Mouse (Mus musculus): ENCODE data around the gene Tbrg4. TPM values are rescaled to one million over a fixed set of nuclear protein-coding genes. Genes with fewer than 3 reads are reported as not detected.
"Not testable (repeated sequence)": the region's sequence is repeated elsewhere in the genome, so short reads cannot be mapped to it uniquely, and the experiment has no call there.

Tbrg4 gene
- polyA plus RNA-seq, 1 experiment from 2014 or later: 45.6 TPM

DNA sequence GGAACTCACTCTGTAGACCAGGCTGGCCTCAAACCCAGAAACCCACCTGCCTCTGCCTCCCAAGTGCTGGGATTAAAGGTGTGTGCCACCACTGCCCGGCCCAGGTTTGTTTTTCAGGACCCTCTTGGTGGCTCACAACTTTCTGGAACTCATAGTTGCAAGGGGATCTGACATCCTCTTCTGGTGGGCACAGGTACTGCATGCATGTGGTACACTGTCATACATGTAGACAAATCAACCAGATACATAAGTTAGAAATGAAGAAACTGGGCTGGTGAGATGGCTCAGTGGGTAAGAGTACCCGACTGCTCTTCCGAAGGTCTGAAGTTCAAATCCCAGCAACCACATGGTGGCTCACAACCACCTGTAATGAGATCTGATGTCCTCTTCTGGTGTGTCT lies 27.1 kb upstream of the Tbrg4 start:
- not testable (repeated sequence) for H3K9ac ChIP-seq (replicated peaks; ENCODE audit: low read length); ATAC-seq (ENCODE audit: low FRiP score, low TSS enrichment); H3K4me1 ChIP-seq (ENCODE audit: insufficient read depth, low read length); H3K27ac ChIP-seq (ENCODE audit: low read length); H3K27me3 ChIP-seq (ENCODE audit: insufficient read depth, low read length); H3K36me3 ChIP-seq (ENCODE audit: insufficient read depth, low read length); H3K4me3 ChIP-seq (ENCODE audit: low read length); H3K9me3 ChIP-seq (ENCODE audit: low read length); H3K4me2 ChIP-seq (replicated peaks; ENCODE audit: low read depth, low read length)
- 70% methylated on average over 3 of the region's 3 CpGs for WGBS

DNA sequence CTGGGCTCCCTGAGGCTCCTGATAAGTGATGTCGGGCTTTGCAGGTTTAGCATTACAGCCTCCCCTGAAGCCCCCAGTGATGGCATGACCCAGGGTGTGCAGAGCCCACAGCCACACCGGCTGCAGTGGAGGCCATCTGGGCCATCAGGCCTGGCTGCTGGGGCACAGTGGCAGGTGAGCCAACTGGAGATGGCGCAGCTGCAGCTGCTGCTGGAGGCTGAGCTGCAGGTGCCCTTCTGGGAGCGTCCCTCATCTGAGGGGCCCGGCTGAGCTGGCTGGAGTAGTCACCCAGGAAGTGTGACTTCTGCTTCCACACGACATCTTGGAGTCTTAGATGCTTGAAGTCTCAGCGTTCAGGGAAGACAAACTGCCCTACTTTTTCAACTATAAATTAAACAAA lies 24.7 kb upstream of the Tbrg4 start:
- H3K36me3 ChIP-seq (ENCODE audit: insufficient read depth, low read length): no peaks in the 10 kb centered on the region
- 60% methylated on average over 7 of the region's 7 CpGs for WGBS
- no peak overlapping the region for H3K9ac ChIP-seq (replicated peaks; ENCODE audit: low read length)
- no peaks in the 10 kb centered on the region for H3K9me3 ChIP-seq (ENCODE audit: low read length)
- H3K27ac ChIP-seq (ENCODE audit: low read length): no peak overlapping the region
- H3K4me2 ChIP-seq (replicated peaks; ENCODE audit: low read depth, low read length): no peak overlapping the region
- no peaks in the 10 kb centered on the region for H3K4me1 ChIP-seq (ENCODE audit: insufficient read depth, low read length)
- no peaks in the 10 kb centered on the region for H3K27me3 ChIP-seq (ENCODE audit: insufficient read depth, low read length)
- ATAC-seq (ENCODE audit: low FRiP score, low TSS enrichment): no peak
- H3K4me3 ChIP-seq (ENCODE audit: low read length): no peak overlapping the region

DNA sequence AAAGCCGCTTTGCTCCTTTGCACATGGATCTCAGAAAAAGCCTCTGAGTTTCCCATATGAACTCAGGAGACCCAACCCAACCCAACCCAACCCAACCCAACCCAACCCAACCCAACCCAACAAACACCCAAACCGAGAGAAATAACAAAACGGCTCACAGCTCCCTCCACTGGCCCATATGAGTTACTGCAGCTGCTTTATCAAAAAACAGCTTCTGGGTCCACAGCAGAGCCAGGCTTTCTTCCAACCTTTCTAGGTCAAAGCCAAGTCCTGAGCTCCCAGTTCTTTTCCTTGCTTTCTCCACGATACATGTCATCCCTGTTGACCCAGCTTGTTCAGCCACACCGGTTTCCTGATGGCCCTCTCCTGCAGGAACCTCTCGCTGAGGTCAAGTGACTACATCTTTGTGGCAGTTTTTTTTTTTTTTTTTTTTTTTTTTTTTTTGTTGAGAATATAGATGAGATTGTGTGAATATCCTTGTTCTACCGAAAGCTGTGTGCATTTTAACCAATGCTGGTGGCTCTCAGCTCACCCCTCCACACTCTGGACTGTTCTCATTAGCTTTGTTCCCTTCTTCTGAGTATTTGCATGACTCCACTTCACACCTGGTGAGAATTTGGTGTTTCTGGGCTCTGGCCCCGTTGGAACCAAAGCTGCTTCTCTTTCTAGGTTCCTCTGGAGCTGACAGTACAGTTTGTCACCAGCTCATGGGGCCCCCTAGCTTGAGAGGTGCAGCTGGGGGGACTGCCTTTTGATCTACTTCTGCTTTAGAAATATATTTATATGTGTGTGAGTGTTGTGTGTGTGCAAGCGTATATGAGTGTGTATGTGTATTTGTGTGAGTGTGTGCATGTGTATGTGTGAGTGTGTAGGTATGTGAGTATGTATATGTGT lies 22.2 kb upstream of the Tbrg4 start:
- Histone ChIP-seq H3K9ac (replicated peaks; ENCODE audit: low read length) (no peak overlapping the region), H3K9me3 (ENCODE audit: low read length) (no peaks in the 10 kb centered on the region), H3K36me3 (ENCODE audit: insufficient read depth, low read length) (no peaks in the 10 kb centered on the region), H3K4me1 (ENCODE audit: insufficient read depth, low read length) (no peaks in the 10 kb centered on the region), H3K27ac (ENCODE audit: low read length) (no peak overlapping the region), H3K27me3 (ENCODE audit: insufficient read depth, low read length) (no peaks in the 10 kb centered on the region), H3K4me3 (ENCODE audit: low read length) (no peak overlapping the region), H3K4me2 (replicated peaks; ENCODE audit: low read depth, low read length) (no peak overlapping the region)
- WGBS: 59% methylated on average over 9 of the region's 9 CpGs
- no peak for ATAC-seq (ENCODE audit: low FRiP score, low TSS enrichment)

DNA sequence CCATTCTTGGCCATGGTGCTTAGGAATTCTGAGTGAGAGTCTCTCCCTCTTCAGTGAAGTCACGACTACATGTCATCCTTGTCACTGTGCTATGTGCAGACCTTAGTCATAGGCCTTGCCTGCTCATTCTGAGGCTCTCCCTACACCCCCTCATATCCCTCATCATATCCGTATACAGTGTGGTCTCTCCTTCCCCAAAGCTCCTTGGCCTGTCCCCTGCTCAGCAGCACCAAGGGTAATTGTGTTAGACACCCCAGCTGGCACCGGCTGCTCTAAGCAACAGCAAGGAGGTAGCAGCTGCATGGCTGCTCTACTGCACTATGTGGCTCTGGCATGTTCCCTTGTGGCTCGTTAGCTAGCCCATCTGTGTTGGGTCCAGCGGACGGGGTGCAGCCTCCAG lies 18.7 kb upstream of the Tbrg4 start:
- H3K9me3 ChIP-seq (ENCODE audit: low read length): no peaks in the 10 kb centered on the region
- no peak for ATAC-seq (ENCODE audit: low FRiP score, low TSS enrichment)
- H3K4me3 ChIP-seq (ENCODE audit: low read length): no peak overlapping the region
- no peaks in the 10 kb centered on the region for H3K36me3 ChIP-seq (ENCODE audit: insufficient read depth, low read length)
- H3K9ac ChIP-seq (replicated peaks; ENCODE audit: low read length): no peak overlapping the region
- no peak overlapping the region for H3K4me2 ChIP-seq (replicated peaks; ENCODE audit: low read depth, low read length)
- 74% methylated on average over 6 of the region's 6 CpGs for WGBS
- H3K27ac ChIP-seq (ENCODE audit: low read length): no peak overlapping the region
- H3K27me3 ChIP-seq (ENCODE audit: insufficient read depth, low read length): no peaks in the 10 kb centered on the region
- no peaks in the 10 kb centered on the region for H3K4me1 ChIP-seq (ENCODE audit: insufficient read depth, low read length)

DNA sequence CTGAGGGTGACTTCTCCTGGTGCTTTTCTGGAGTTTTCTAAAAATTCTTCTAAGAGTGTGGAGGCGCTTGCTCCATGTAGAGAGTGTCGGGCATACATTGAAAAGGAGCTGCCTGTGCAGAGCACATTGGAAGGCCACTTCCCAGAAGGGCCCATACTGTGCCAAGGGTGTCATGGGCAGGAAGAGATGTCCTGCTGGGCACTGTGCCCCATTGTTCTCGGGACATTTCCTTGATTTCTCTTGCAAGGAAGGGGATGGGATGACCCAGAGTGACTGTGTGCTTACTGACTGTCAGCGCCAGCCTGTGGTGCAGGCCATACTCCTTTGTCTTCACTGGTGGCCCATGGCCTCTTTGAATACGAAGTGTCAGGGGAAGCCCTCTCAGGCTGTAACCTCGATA lies 13.2 kb upstream of the Tbrg4 start:
- H3K27ac ChIP-seq (ENCODE audit: low read length): no peak overlapping the region
- no peaks in the 10 kb centered on the region for H3K4me1 ChIP-seq (ENCODE audit: insufficient read depth, low read length)
- no peaks in the 10 kb centered on the region for H3K9me3 ChIP-seq (ENCODE audit: low read length)
- H3K4me3 ChIP-seq (ENCODE audit: low read length): no peak overlapping the region
- H3K9ac ChIP-seq (replicated peaks; ENCODE audit: low read length): no peak overlapping the region
- no peak for ATAC-seq (ENCODE audit: low FRiP score, low TSS enrichment)
- WGBS: 78% methylated on average over 6 of the region's 6 CpGs
- H3K36me3 ChIP-seq (ENCODE audit: insufficient read depth, low read length): no peaks in the 10 kb centered on the region
- no peaks in the 10 kb centered on the region for H3K27me3 ChIP-seq (ENCODE audit: insufficient read depth, low read length)
- H3K4me2 ChIP-seq (replicated peaks; ENCODE audit: low read depth, low read length): no peak overlapping the region

DNA sequence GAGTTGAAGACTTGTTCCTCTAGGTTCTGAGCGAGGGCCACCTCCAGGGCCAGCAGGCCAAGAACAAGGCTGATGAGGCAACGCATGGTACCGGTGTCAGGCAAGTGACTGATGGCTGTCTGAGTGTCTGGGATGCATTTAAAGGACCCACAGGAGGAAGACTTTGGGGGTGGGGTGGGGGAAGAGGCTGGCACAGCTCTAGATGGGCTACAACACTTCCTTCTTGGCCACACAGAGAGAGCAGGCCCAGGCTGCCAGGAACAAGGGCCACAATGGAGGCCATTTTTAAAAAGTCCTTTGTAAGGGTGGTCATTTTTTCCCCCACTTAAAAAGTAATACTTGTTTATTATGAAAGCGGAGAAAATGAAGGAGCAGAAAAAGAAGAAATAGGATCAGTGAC lies 12.7 kb upstream of the Tbrg4 start, which contains the start of gene Wap:
Gene Wap (minus strand): TSS at position 101 of the 400 bp plus-strand sequence.
- H3K27me3 ChIP-seq (ENCODE audit: insufficient read depth, low read length): no peaks in the 10 kb centered on the region
- no peaks in the 10 kb centered on the region for H3K4me1 ChIP-seq (ENCODE audit: insufficient read depth, low read length)
- 87% methylated on average over 4 of the region's 4 CpGs for WGBS
- no peak within 1 kb of the TSS for H3K27ac ChIP-seq (ENCODE audit: low read length)
- no peaks in the 10 kb centered on the region for H3K36me3 ChIP-seq (ENCODE audit: insufficient read depth, low read length)
- no peak within 1 kb of the TSS for H3K9ac ChIP-seq (replicated peaks; ENCODE audit: low read length)
- no peak within 1 kb of the TSS for H3K4me2 ChIP-seq (replicated peaks; ENCODE audit: low read depth, low read length)
- H3K9me3 ChIP-seq (ENCODE audit: low read length): no peaks in the 10 kb centered on the region
- no peak for ATAC-seq (ENCODE audit: low FRiP score, low TSS enrichment)
- no peak within 1 kb of the TSS for H3K4me3 ChIP-seq (ENCODE audit: low read length)

DNA sequence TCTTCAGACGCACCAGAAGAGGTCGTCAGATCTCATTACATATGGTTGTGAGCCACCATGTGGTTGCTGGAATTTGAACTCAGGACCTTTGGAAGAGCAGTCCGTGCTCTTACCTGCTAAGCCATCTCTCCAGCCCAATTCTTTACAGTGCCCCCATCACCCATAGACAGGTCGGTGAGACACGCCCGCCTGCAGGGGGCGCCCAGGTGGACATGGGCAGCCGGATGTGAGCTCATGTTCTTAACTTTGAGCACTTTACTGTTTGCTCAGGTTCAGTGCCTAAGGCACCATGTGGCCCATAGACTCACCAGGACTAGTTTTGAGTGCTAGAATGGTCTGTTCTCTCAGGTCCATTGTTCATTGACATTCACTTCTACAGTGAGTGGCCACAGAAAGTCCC lies 10.3 kb upstream of the Tbrg4 start:
- Histone ChIP-seq H3K4me3 (ENCODE audit: low read length) (no peak overlapping the region), H3K27me3 (ENCODE audit: insufficient read depth, low read length) (no peaks in the 10 kb centered on the region), H3K36me3 (ENCODE audit: insufficient read depth, low read length) (no peaks in the 10 kb centered on the region), H3K9me3 (ENCODE audit: low read length) (0 out of 2 replicates have a peak, but pooled peaks cover 3% of the 10 kb centered on the region), H3K9ac (replicated peaks; ENCODE audit: low read length) (no peak overlapping the region), H3K27ac (ENCODE audit: low read length) (no peak overlapping the region), H3K4me2 (replicated peaks; ENCODE audit: low read depth, low read length) (no peak overlapping the region), H3K4me1 (ENCODE audit: insufficient read depth, low read length) (no peaks in the 10 kb centered on the region)
- WGBS: 76% methylated on average over 8 of the region's 8 CpGs
- no peak for ATAC-seq (ENCODE audit: low FRiP score, low TSS enrichment)

DNA sequence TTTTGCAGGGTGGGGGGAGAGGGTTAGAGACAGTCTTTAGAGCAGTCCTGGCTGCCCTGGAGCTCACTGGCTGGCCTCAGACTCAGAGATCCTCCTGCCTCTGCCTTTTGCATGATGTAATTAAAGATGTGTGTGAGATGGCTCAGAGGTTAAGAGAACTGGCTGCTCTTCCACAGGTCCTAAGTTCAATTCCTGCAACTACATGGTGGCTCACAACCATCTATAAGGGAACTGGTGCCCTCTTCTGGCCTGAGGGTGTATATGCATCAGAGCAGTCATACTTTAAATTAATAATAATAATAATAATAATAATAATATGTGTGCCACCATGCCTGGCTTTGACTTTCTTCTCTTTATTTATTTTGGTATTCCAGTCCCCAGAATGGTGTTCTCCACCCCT lies 3.8 kb upstream of the Tbrg4 start:
- H3K9ac ChIP-seq (replicated peaks; ENCODE audit: low read length): no peak overlapping the region
- 0 out of 2 replicates have a peak, but pooled peaks cover 3% of the 10 kb centered on the region for H3K9me3 ChIP-seq (ENCODE audit: low read length)
- H3K36me3 ChIP-seq (ENCODE audit: insufficient read depth, low read length): no peaks in the 10 kb centered on the region
- H3K4me3 ChIP-seq (ENCODE audit: low read length): no peak overlapping the region
- H3K27me3 ChIP-seq (ENCODE audit: insufficient read depth, low read length): no peaks in the 10 kb centered on the region
- no peak for ATAC-seq (ENCODE audit: low FRiP score, low TSS enrichment)
- H3K4me2 ChIP-seq (replicated peaks; ENCODE audit: low read depth, low read length): no peak overlapping the region
- H3K4me1 ChIP-seq (ENCODE audit: insufficient read depth, low read length): peaks cover 11% of the 10 kb centered on the region
- H3K27ac ChIP-seq (ENCODE audit: low read length): no peak overlapping the region

DNA sequence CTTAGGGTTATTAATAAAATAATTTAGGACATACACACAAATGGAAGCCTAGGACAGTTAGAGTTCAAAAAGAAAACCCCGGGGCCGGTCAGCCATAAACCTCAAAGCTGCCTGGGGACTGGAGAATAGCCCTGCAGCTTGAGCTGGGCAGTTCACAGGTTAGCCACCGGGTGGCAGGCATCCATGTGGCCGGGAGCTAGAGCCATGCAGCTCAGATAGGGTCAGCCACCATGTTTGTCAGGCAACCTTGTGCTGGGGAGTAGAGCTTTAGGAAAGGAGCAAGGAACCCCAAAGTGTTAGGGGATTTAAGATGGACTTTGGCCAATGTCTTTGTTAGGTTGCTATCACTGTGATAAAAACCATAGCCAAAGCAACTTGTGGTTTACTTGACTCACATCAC lies 2.7 kb upstream of the Tbrg4 start:
- WGBS: 17% methylated on average over 4 of the region's 4 CpGs
- ATAC-seq (ENCODE audit: low FRiP score, low TSS enrichment): 0 out of 2 replicates have a peak, but pooled peaks have one; percentile 36

DNA sequence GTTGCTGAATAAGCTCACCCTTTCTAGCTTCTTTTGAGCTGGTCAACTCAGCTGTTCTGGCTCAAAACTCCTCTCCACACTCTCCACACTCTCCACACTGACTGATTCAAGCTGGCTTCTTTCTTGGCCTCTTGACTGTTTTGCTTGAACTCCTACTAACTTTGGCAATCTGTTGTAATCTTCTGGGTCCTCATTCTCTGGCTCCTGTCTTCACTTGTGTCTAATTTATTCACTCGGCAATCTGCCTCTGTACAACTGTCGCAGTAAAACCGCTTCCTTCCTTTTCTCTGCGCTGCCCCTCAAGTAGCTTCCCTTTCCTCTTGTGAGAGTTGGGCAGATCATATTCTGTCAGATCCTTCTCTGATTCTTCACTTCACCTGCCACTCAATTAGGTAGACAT lies 1.9 kb upstream of the Tbrg4 start:
- Histone ChIP-seq H3K4me1 (ENCODE audit: insufficient read depth, low read length) (peaks cover 22% of the 10 kb centered on the region), H3K27me3 (ENCODE audit: insufficient read depth, low read length) (no peaks in the 10 kb centered on the region), H3K9ac (replicated peaks; ENCODE audit: low read length) (no peak overlapping the region), H3K9me3 (ENCODE audit: low read length) (0 out of 2 replicates have a peak, but pooled peaks cover 3% of the 10 kb centered on the region), H3K4me2 (replicated peaks; ENCODE audit: low read depth, low read length) (no peak overlapping the region), H3K27ac (ENCODE audit: low read length) (no peak overlapping the region), H3K36me3 (ENCODE audit: insufficient read depth, low read length) (peaks cover 14% of the 10 kb centered on the region), H3K4me3 (ENCODE audit: low read length) (no peak overlapping the region)
- ATAC-seq (ENCODE audit: low FRiP score, low TSS enrichment): no peak
- 70% methylated on average over 4 of the region's 4 CpGs for WGBS

More for the DNA sequence above, 2.7 kb upstream of the Tbrg4 start:
- Histone ChIP-seq H3K4me1 (ENCODE audit: insufficient read depth, low read length) (peaks cover 22% of the 10 kb centered on the region), H3K4me2 (replicated peaks; ENCODE audit: low read depth, low read length) (no peak overlapping the region), H3K27me3 (ENCODE audit: insufficient read depth, low read length) (no peaks in the 10 kb centered on the region), H3K9me3 (ENCODE audit: low read length) (0 out of 2 replicates have a peak, but pooled peaks cover 3% of the 10 kb centered on the region), H3K27ac (ENCODE audit: low read length) (no peak overlapping the region), H3K36me3 (ENCODE audit: insufficient read depth, low read length) (peaks cover 6% of the 10 kb centered on the region), H3K9ac (replicated peaks; ENCODE audit: low read length) (no peak overlapping the region), H3K4me3 (ENCODE audit: low read length) (no peak overlapping the region)
